Mouse (Mus musculus): ENCODE measurements around the gene Dtx4.

The Dtx4 gene

GRCm38 (mm10) chr19:12493453-12494186, 7.6 kb downstream of the Dtx4 start:
- no peak for DNase-seq

- DNase-seq = no peak
Observed at GRCm38 (mm10) chr19:12491636-12492035, 9.6 kb downstream of the Dtx4 start.

- DNase-seq = no peak
Observed at GRCm38 (mm10) chr19:12489675-12490570, 11.3 kb downstream of the Dtx4 start.

- DNase-seq = peak; percentile 35 to 37
Observed at GRCm38 (mm10) chr19:12488969-12489674, 12.1 kb downstream of the Dtx4 start.

- peak; percentile 25 to 41 for DNase-seq
Observed at GRCm38 (mm10) chr19:12488205-12488966, 12.9 kb downstream of the Dtx4 start.

GRCm38 (mm10) chr19:12487511-12488204, 13.6 kb downstream of the Dtx4 start:
- DNase-seq = no peak

GRCm38 (mm10) chr19:12486875-12487274, 14.4 kb downstream of the Dtx4 start:
- no peak for DNase-seq

- DNase-seq = no peak
Observed at GRCm38 (mm10) chr19:12485631-12486030, 15.6 kb downstream of the Dtx4 start.

GRCm38 (mm10) chr19:12485223-12485622, 16.0 kb downstream of the Dtx4 start:
- no peak for DNase-seq

- no peak for DNase-seq
Observed at GRCm38 (mm10) chr19:12484210-12484609, 17.0 kb downstream of the Dtx4 start.

GRCm38 (mm10) chr19:12483782-12484181, 17.5 kb downstream of the Dtx4 start:
- no peak for DNase-seq

- no peak for DNase-seq
Observed at GRCm38 (mm10) chr19:12478369-12478768, 22.9 kb downstream of the Dtx4 start.

GRCm38 (mm10) chr19:12476721-12477270, 24.5 kb downstream of the Dtx4 start:
- no peak for DNase-seq

GRCm38 (mm10) chr19:12475380-12476250, 25.6 kb downstream of the Dtx4 start:
- peak; percentile 84 to 91 for DNase-seq

- DNase-seq = no peak
Observed at GRCm38 (mm10) chr19:12473951-12474350, 27.3 kb downstream of the Dtx4 start.

- no peak for DNase-seq
Observed at GRCm38 (mm10) chr19:12473201-12473641, 28.0 kb downstream of the Dtx4 start.

- no peak for DNase-seq
Observed at GRCm38 (mm10) chr19:12472381-12472976, 28.8 kb downstream of the Dtx4 start.

- no peak for DNase-seq
Observed at GRCm38 (mm10) chr19:12471866-12472265, 29.4 kb downstream of the Dtx4 start.

GRCm38 (mm10) chr19:12467436-12467835, 33.8 kb downstream of the Dtx4 start:
- DNase-seq = peak; percentile 41 to 70

- peak; percentile 62 to 66 for DNase-seq
Observed at GRCm38 (mm10) chr19:12466204-12466603, 35.0 kb downstream of the Dtx4 start.

Data from cerebellum, postnatal 14 days (tissue).